Mouse (Mus musculus) heart, postnatal 0 days (tissue): ENCODE results near the gene Npm3. TPM values are rescaled to one million over a fixed set of nuclear protein-coding genes. Genes with fewer than 3 reads are reported as not detected.

Source experiments
- ATAC-seq: fragments of 200-750 bp; cut with Nextera tagmentation; 2 replicates; pipeline ENCODE4 v1.8.0; 2017; ENCODE audit warnings: low read depth, moderate number of reproducible peaks, moderate library complexity; ENCODE audit not compliant: insufficient read depth
- DNase-seq: peaks from one replicate; pipeline ENCODE4 v3.0.0-alpha.2; 2016; ENCODE audit warnings: low spot score
- H3K27ac ChIP-seq: fragments of 300-500 bp; sonication (generic); 2 replicates; pipeline ENCODE4 v1.5.1; 2014; ENCODE audit warnings: low read depth, mild to moderate bottlenecking
- H3K27me3 ChIP-seq: fragments of 300-500 bp; sonication (generic); 2 replicates; pipeline ENCODE4 v1.6.1; 2014; ENCODE audit warnings: low read length, mixed read lengths; ENCODE audit not compliant: control insufficient read depth, insufficient read depth
- H3K36me3 ChIP-seq: fragments of 300-500 bp; sonication (generic); replicated peaks from 2 replicates; pipeline ENCODE4 v1.6.1; 2014; ENCODE audit warnings: low read length, mixed read lengths; ENCODE audit not compliant: control insufficient read depth, insufficient read depth
- H3K4me1 ChIP-seq: fragments of 300-500 bp; sonication (generic); 2 replicates; pipeline ENCODE4 v1.6.1; 2014; ENCODE audit warnings: antibody characterized with exemption; ENCODE audit not compliant: control insufficient read depth, insufficient read depth
- H3K4me2 ChIP-seq: fragments of 300-500 bp; sonication (generic); 2 replicates; pipeline ENCODE4 v1.6.1; 2014; ENCODE audit warnings: low read depth, mild to moderate bottlenecking, low read length, moderate library complexity
- H3K4me3 ChIP-seq: fragments of 300-500 bp; sonication (generic); 2 replicates; pipeline ENCODE4 v1.5.1; 2014; ENCODE audit warnings: low read depth, low read length
- H3K9ac ChIP-seq: fragments of 300-500 bp; sonication (generic); replicated peaks from 2 replicates; pipeline ENCODE4 v1.6.1; 2014; ENCODE audit warnings: low read depth, low read length, mixed read lengths
- H3K9me3 ChIP-seq: fragments of 300-500 bp; sonication (generic); replicated peaks from 2 replicates; pipeline ENCODE4 v1.6.1; 2016; ENCODE audit warnings: low read length; ENCODE audit not compliant: control insufficient read depth
- CTCF ChIP-seq: IDR thresholded peaks from 2 replicates; pipeline ENCODE4 v1.5.1; 2016; ENCODE audit warnings: antibody characterized with exemption, control low read depth, low read depth
- EP300 ChIP-seq: IDR thresholded peaks from 2 replicates; pipeline ENCODE4 v1.6.1; 2016; ENCODE audit warnings: antibody characterized with exemption, low read depth
- WGBS: fragments of 180-500 bp; shearing (Covaris S2); extraction: QIAGEN DNeasy Blood & Tissue Kit; methylation state at CpG from one replicate; pipeline ENCODE4 v1.1.7; 2014; 5-methylcytosine and 5-hydroxymethylcytosine counted together
- polyA plus RNA-seq: library from polyadenylated mRNA; unstranded; fragments of >200 nt; fragmentation: Nextera tagmentation; extraction: Ambion mirVana; gene quantifications from 2 replicates; pipeline ENCODE4 v1.2.1, GENCODE M21; 2015
- total RNA-seq: library from RNA; depleted of rRNA; stranded (reverse); fragments of >200 nt; gene quantifications from 2 replicates; pipeline ENCODE4 v1.2.3, GENCODE M21; 2014; ENCODE audit warnings: low replicate concordance

Npm3 gene
- total and polyA plus RNA-seq, 2 experiments from 2014 or later = 7.6 to 38.2 TPM

- no peak overlapping the region for H3K4me3 ChIP-seq
- H3K4me2 ChIP-seq = no peak overlapping the region
- 36% methylated on average over 7 of the region's 7 CpGs for WGBS
Measured at GRCm38 (mm10) chr19:45740817-45741216, 8.6 kb downstream of the Npm3 start.

GRCm38 (mm10) chr19:45740233-45740632, 9.2 kb downstream of the Npm3 start:
- TF ChIP-seq CTCF (no peak), EP300 (no peak)
- ATAC-seq (no peak), DNase-seq (no peak)
- no peak overlapping the region for H3K4me2 ChIP-seq
- no peak overlapping the region for H3K27ac ChIP-seq
- 33% methylated on average over 13 of the region's 13 CpGs for WGBS
- H3K9me3 ChIP-seq = no peaks in the 10 kb centered on the region
- H3K4me3 ChIP-seq = no peak overlapping the region
- H3K9ac ChIP-seq = no peak overlapping the region
- peaks cover 8% of the 10 kb centered on the region; the same call in 1 of the 2 replicates for H3K4me1 ChIP-seq
- H3K36me3 ChIP-seq = no peaks in the 10 kb centered on the region
- H3K27me3 ChIP-seq = peaks cover 95% of the 10 kb centered on the region

More at GRCm38 (mm10) chr19:45740817-45741216, 8.6 kb downstream of the Npm3 start:
- DNase-seq (no peak), ATAC-seq (no peak)
- no peak for TF ChIP-seq CTCF
- TF ChIP-seq EP300 = no peak
- H3K9me3 ChIP-seq = no peaks in the 10 kb centered on the region
- no peak overlapping the region for H3K9ac ChIP-seq
- no peak overlapping the region for H3K27ac ChIP-seq
- H3K27me3 ChIP-seq = peaks cover 96% of the 10 kb centered on the region
- peaks cover 10% of the 10 kb centered on the region for H3K4me1 ChIP-seq
- no peaks in the 10 kb centered on the region for H3K36me3 ChIP-seq

- no peak overlapping the region for H3K9ac ChIP-seq
- DNase-seq (no peak), ATAC-seq (no peak)
- TF ChIP-seq CTCF (no peak), EP300 (no peak)
- H3K4me1 ChIP-seq = peaks cover 6% of the 10 kb centered on the region; the same call in 1 of the 2 replicates
- no peaks in the 10 kb centered on the region for H3K36me3 ChIP-seq
- no peak overlapping the region for H3K4me2 ChIP-seq
- 79% methylated on average over 5 of the region's 5 CpGs for WGBS
- H3K4me3 ChIP-seq = no peak overlapping the region
- no peak overlapping the region for H3K27ac ChIP-seq
- peaks cover 89% of the 10 kb centered on the region for H3K27me3 ChIP-seq
- H3K9me3 ChIP-seq = no peaks in the 10 kb centered on the region
Measured at GRCm38 (mm10) chr19:45738521-45738920, 10.9 kb downstream of the Npm3 start.

GRCm38 (mm10) chr19:45737846-45738484, 11.4 kb downstream of the Npm3 start:
- Histone ChIP-seq H3K9me3 (no peaks in the 10 kb centered on the region), H3K4me1 (peaks cover 6% of the 10 kb centered on the region; the same call in 1 of the 2 replicates), H3K27ac (no peak overlapping the region), H3K36me3 (no peaks in the 10 kb centered on the region), H3K27me3 (peaks cover 87% of the 10 kb centered on the region), H3K9ac (no peak overlapping the region), H3K4me3 (no peak overlapping the region), H3K4me2 (no peak overlapping the region)
- DNase-seq (no peak), ATAC-seq (no peak)
- 90% methylated on average over 10 of the region's 10 CpGs for WGBS
- no peak for TF ChIP-seq CTCF

- Histone ChIP-seq H3K27ac (no peak overlapping the region), H3K36me3 (no peaks in the 10 kb centered on the region), H3K9me3 (no peaks in the 10 kb centered on the region), H3K4me1 (peaks cover 6% of the 10 kb centered on the region; the same call in 1 of the 2 replicates), H3K4me2 (peak overlapping the region; percentile 52), H3K9ac (no peak overlapping the region), H3K4me3 (peak overlapping the region; percentile 18), H3K27me3 (peaks cover 89% of the 10 kb centered on the region)
- DNase-seq (no peak), ATAC-seq (peak; percentile 2; the same call in 1 of the 2 replicates)
- 33% methylated on average over 23 of the region's 23 CpGs for WGBS
- no peak for TF ChIP-seq CTCF
- no peak for TF ChIP-seq EP300
Measured at GRCm38 (mm10) chr19:45737208-45737845, 12.1 kb downstream of the Npm3 start.
